Mouse (Mus musculus): Measurements from ENCODE around the gene Uqcr10. TPM values are rescaled to one million over a fixed set of nuclear protein-coding genes. Genes with fewer than 3 reads are reported as not detected.

The Uqcr10 gene
- polyA plus RNA-seq, 1 experiment from 2014 or later, result 713 TPM

DNA sequence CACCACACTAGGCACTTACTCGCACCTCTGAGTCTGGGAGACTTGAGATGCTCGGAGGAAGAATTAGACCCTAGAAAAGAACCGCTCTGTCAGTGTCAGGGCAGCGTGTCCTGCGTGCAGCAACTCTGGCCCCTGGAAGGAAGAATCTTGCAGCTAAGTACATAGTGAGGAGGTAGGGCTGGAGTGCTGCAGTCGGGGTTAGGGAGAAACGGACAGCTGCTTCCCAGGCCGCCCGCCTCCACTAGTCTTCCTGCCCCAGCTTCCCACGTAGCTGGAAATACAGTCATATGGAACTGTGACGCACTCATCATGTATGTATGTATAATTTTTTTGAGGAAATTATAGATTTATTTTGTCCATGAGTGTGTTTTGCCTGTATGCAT lies 41.7 kb downstream of the Uqcr10 start:
- WGBS (ENCODE audit: insufficient replicate concordance), result 86% methylated on average over 11 of the region's 11 CpGs
- H3K4me2 ChIP-seq, result no peak overlapping the region
- no peak for ATAC-seq
- H3K9ac ChIP-seq, result no peak overlapping the region
- H3K4me1 ChIP-seq, result peaks cover 36% of the 10 kb centered on the region
- H3K9me3 ChIP-seq (replicated peaks), result no peaks in the 10 kb centered on the region
- H3K4me3 ChIP-seq, result no peak overlapping the region
- H3K27me3 ChIP-seq (replicated peaks), result no peaks in the 10 kb centered on the region
- H3K27ac ChIP-seq, result peak overlapping the region; percentile 87; the same call in 1 of the 2 replicates
- H3K36me3 ChIP-seq, result peaks cover 78% of the 10 kb centered on the region

DNA sequence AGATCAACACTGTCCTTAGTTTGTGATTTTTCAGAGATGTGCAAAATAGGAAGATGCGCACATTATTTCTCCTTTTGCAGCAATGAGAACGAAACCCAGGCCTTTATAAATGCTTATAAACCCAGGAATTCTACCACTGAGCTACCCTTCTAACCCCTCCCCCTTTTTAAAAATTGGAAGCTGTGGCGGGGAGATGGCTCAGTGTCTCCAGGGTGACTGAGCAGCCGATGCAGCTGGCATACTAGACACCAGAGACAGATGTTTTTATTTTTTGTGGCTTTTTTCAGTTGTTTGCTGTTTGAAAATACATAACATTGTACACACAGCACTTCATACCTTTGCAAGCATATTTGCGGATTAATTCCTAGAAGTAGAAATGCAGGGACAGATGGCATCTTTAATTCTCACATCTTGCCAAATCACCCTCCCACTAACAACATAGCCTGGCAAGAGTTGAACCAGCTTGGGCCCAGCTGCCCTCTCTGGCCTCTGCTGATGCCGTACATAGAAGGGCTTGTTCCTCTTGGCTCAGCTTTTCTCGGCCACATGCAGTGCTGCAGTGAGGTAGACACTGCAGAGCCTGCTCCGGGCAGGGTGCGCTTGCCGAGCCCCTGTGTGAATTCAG lies 42.2 kb downstream of the Uqcr10 start:
- Histone ChIP-seq H3K27me3 (replicated peaks) (no peaks in the 10 kb centered on the region), H3K4me2 (peak overlapping the region; percentile 56), H3K4me1 (peaks cover 36% of the 10 kb centered on the region), H3K9ac (peak overlapping the region; percentile 52; the same call in 1 of the 2 replicates), H3K9me3 (replicated peaks) (no peaks in the 10 kb centered on the region), H3K36me3 (peaks cover 75% of the 10 kb centered on the region), H3K27ac (peak overlapping the region; percentile 87), H3K4me3 (no peak overlapping the region)
- 84% methylated on average over 10 of the region's 10 CpGs for WGBS (ENCODE audit: insufficient replicate concordance)
- no peak for ATAC-seq

DNA sequence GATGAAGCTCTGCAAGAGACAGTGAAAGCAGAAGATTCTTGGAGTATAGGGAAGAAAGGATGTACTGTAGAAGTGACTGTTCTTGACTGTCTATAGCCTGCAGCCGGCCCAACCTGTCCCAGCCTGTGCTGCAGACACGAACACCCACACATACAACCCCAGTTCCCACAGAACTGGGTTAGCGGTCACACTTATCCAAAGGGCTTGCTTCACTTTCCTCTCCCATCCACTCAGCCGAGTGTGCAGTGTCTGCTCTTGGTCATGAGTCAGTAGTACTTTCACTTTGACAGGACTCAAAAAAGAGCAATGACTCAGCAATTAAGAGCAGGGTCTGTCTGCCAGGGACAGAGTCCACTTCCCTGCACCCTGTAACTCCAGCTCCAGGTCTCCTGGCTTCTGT lies 42.8 kb downstream of the Uqcr10 start:
- Histone ChIP-seq H3K9me3 (replicated peaks) (no peaks in the 10 kb centered on the region), H3K27ac (peak overlapping the region; percentile 87), H3K9ac (peak overlapping the region; percentile 52), H3K4me3 (peak overlapping the region; percentile 14; the same call in 1 of the 2 replicates), H3K4me1 (peaks cover 36% of the 10 kb centered on the region), H3K36me3 (peaks cover 77% of the 10 kb centered on the region), H3K27me3 (replicated peaks) (no peaks in the 10 kb centered on the region), H3K4me2 (peak overlapping the region; percentile 56)
- ATAC-seq, result peak; percentile 84
- WGBS (ENCODE audit: insufficient replicate concordance), result 71% methylated on average over 4 of the region's 4 CpGs

DNA sequence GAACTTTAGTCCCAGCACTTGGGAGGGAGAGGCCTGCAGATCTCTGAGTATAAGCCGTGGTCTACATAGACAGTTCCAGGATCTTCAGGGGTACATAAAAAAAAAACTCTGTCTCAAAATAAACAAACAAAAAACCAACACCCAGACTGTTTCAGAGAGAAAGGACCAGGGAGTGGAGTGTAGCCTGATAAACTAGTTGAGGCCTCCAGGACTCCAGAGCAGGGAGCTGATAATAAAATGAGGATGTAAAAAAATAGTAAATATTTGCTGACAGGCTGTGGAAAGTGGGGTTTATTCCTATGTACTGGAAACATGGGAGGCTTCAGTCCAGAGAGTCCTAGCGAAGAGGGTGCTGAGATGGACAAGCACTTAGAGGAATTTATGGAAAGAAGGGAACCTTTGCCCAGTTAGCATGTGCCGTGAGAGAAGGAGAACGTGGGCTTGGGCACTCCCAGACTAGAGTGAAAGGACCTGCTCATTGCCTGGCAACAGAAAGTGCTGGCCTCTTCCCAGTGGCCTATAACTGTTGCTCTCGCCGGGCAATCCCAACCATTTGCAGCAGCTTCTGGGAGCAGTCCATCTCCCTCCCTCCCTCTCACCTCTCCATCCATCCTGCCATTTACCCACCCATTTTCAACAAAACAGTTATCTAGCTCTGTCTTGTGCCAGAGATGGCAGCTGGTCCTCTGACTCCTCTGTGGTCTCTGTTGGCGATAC lies 43.7 kb downstream of the Uqcr10 start:
- no peaks in the 10 kb centered on the region for H3K27me3 ChIP-seq (replicated peaks)
- WGBS (ENCODE audit: insufficient replicate concordance), result 75% methylated on average over 7 of the region's 7 CpGs
- H3K4me3 ChIP-seq, result no peak overlapping the region; the same call in 1 of the 2 replicates
- peak overlapping the region; percentile 52 for H3K9ac ChIP-seq
- peaks cover 80% of the 10 kb centered on the region for H3K36me3 ChIP-seq
- peak overlapping the region; percentile 87 for H3K27ac ChIP-seq
- peak overlapping the region; percentile 56 for H3K4me2 ChIP-seq
- H3K4me1 ChIP-seq, result peaks cover 36% of the 10 kb centered on the region
- no peaks in the 10 kb centered on the region for H3K9me3 ChIP-seq (replicated peaks)
- peak; percentile 69 for ATAC-seq

DNA sequence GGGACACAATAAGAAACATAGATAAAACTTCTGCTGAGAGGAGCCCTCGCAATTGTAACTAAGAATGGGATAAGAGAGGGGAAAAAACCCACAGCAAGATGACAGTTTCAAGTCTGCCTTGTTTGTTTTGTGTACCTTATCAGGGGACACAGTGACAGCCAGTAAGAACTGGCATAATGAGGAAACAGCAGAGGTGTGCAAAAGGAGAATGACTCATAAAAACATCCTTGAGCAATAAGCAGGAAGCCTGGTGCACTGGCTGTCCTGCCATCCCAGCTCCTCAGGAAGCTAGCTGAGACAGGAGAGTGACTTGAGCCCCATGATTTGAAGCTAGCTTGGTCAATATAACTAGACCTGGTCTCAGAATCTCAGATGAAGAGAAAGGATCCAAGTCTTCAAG lies 44.3 kb downstream of the Uqcr10 start:
- peak; percentile 60 for ATAC-seq
- H3K9ac ChIP-seq, result peak overlapping the region; percentile 52
- no peak overlapping the region; the same call in 1 of the 2 replicates for H3K4me3 ChIP-seq
- peak overlapping the region; percentile 87 for H3K27ac ChIP-seq
- 23% methylated on average over 1 of the region's 1 CpGs for WGBS (ENCODE audit: insufficient replicate concordance)
- H3K9me3 ChIP-seq (replicated peaks), result no peaks in the 10 kb centered on the region
- H3K36me3 ChIP-seq, result peaks cover 84% of the 10 kb centered on the region
- peak overlapping the region; percentile 56 for H3K4me2 ChIP-seq
- H3K4me1 ChIP-seq, result peaks cover 36% of the 10 kb centered on the region
- H3K27me3 ChIP-seq (replicated peaks), result no peaks in the 10 kb centered on the region

Other genes with a start within 250 kb of the Uqcr10 start
- gene Mtmr3, start 109.5 kb downstream of the Uqcr10 start, polyA plus RNA-seq (2016; fragmentation: Nextera tagmentation; extraction: Ambion mirVana), result 38.8 and 41.4 TPM in 2 replicates
- gene Gm11032, start 84.3 kb downstream of the Uqcr10 start, polyA plus RNA-seq (2016; fragmentation: Nextera tagmentation; extraction: Ambion mirVana), result not detected in 2 replicates
- gene Ascc2, start 66.6 kb downstream of the Uqcr10 start, polyA plus RNA-seq (2016; fragmentation: Nextera tagmentation; extraction: Ambion mirVana), result 26.7 and 27.8 TPM in 2 replicates
- gene Zmat5, start 336 bp upstream of the Uqcr10 start, polyA plus RNA-seq (2016; fragmentation: Nextera tagmentation; extraction: Ambion mirVana), result 33.4 and 33.8 TPM in 2 replicates
- gene Cabp7, start 42.4 kb upstream of the Uqcr10 start, polyA plus RNA-seq (2016; fragmentation: Nextera tagmentation; extraction: Ambion mirVana), result 0.05 and 0.06 TPM in 2 replicates
- gene Nf2, start 145.2 kb upstream of the Uqcr10 start, polyA plus RNA-seq (2016; fragmentation: Nextera tagmentation; extraction: Ambion mirVana), result 29.5 and 33.0 TPM in 2 replicates
- gene Nipsnap1, start 169.6 kb upstream of the Uqcr10 start, polyA plus RNA-seq (2016; fragmentation: Nextera tagmentation; extraction: Ambion mirVana), result 68.0 and 76.6 TPM in 2 replicates
- 27.8 and 28.1 TPM in 2 replicates for gene Thoc5, start 191.0 kb upstream of the Uqcr10 start, polyA plus RNA-seq (2016; fragmentation: Nextera tagmentation; extraction: Ambion mirVana)
- gene Nefh, start 243.7 kb upstream of the Uqcr10 start, polyA plus RNA-seq (2016; fragmentation: Nextera tagmentation; extraction: Ambion mirVana), result 0.66 and 0.73 TPM in 2 replicates

Measured in liver, embryonic 12.5 days (tissue).